18 mouse cellular contexts compared by ENCODE assay signal in genomic region chr11:110444576-110444975, GRCm38 (mm10). TPM values are rescaled to one million over a fixed set of nuclear protein-coding genes. Genes with fewer than 3 reads are reported as not detected.
A peak's percentile ranks its signal among the peaks of the same experiment; 100 is the strongest.
DNase-seq lines count a peak whose midpoint lies in the region; ATAC-seq lines count a peak whose summit lies in the region.
"Had no signal": no experiment of that assay in that cellular context is flagged by ENCODE, and none has a peak within 500 bp of the region (broad histone marks: within the 10 kb centered on the region; RNA-seq: fewer than 3 reads in every experiment).

No protein-coding gene starts in this region.

- H3K4me3 ChIP-seq in kidney, embryonic 16.5 days (ENCODE audit: low read length): no peak overlapping the region
- no peak overlapping the region for H3K4me3 ChIP-seq in stomach, embryonic 15.5 days (replicated peaks)
- H3K4me3 ChIP-seq in neural tube, embryonic 15.5 days (replicated peaks): no peak overlapping the region
- H3K4me3 ChIP-seq: forebrain, embryonic 15.5 days; heart, embryonic 15.5 days; hindbrain, embryonic 10.5 days; limb, embryonic 15.5 days; midbrain, embryonic 15.5 days; myocyte had no signal

- WGBS in kidney, embryonic 16.5 days: 73% methylated on average over 6 of the region's 6 CpGs
- 69% methylated on average over 6 of the region's 6 CpGs for WGBS in stomach, embryonic 15.5 days
- 70% methylated on average over 6 of the region's 6 CpGs for WGBS in neural tube, embryonic 15.5 days

- H3K27me3 ChIP-seq in kidney, embryonic 16.5 days (ENCODE audit: insufficient read depth, low read length): no peaks in the 10 kb centered on the region
- no peaks in the 10 kb centered on the region for H3K27me3 ChIP-seq in stomach, embryonic 15.5 days (replicated peaks)
- H3K27me3 ChIP-seq in neural tube, embryonic 15.5 days (replicated peaks): no peaks in the 10 kb centered on the region
- H3K27me3 ChIP-seq: forebrain, embryonic 15.5 days; heart, embryonic 15.5 days; limb, embryonic 15.5 days; midbrain, embryonic 15.5 days had no signal

- intact Hi-C loops in heart, postnatal 25 days (cut with DNase I): no loop called here

- DNase-seq in kidney, adult 11 months: peak; percentile 72
- DNase-seq in adipocyte (ENCODE audit: low spot score): peak; percentile 10
- DNase-seq in kidney, adult 9 months: peak; percentile 87
- DNase-seq in heart, postnatal 25 days (ENCODE audit: low spot score): no peak
- DNase-seq: embryo, embryonic 11 days; gastrocnemius, postnatal 36 days; lung, adult 2 months; right cerebral cortex, postnatal 4 days; thymus, postnatal 4 days had no signal

- H3K4me1 ChIP-seq in kidney, embryonic 16.5 days (ENCODE audit: insufficient read depth, low read length): peaks cover 22% of the 10 kb centered on the region
- H3K4me1 ChIP-seq in stomach, embryonic 15.5 days: peaks cover 16% of the 10 kb centered on the region
- H3K4me1 ChIP-seq in neural tube, embryonic 15.5 days: peaks cover 23% of the 10 kb centered on the region

- H3K27ac ChIP-seq in kidney, embryonic 16.5 days (ENCODE audit: low read length): no peak overlapping the region
- H3K27ac ChIP-seq in stomach, embryonic 15.5 days: no peak overlapping the region
- no peak overlapping the region for H3K27ac ChIP-seq in neural tube, embryonic 15.5 days (replicated peaks)
- H3K27ac ChIP-seq: forebrain, embryonic 15.5 days; heart, embryonic 15.5 days; hindbrain, embryonic 10.5 days; limb, embryonic 15.5 days; midbrain, embryonic 15.5 days had no signal

- H3K9ac ChIP-seq in kidney, embryonic 16.5 days (replicated peaks; ENCODE audit: low read length): no peak overlapping the region
- no peak overlapping the region for H3K9ac ChIP-seq in stomach, embryonic 15.5 days
- H3K9ac ChIP-seq in neural tube, embryonic 15.5 days (replicated peaks): no peak overlapping the region
- H3K9ac ChIP-seq: forebrain, embryonic 15.5 days; heart, embryonic 15.5 days; limb, embryonic 15.5 days; midbrain, embryonic 15.5 days had no signal

- H3K4me2 ChIP-seq in kidney, embryonic 16.5 days (replicated peaks; ENCODE audit: low read depth, low read length): no peak overlapping the region
- H3K4me2 ChIP-seq in stomach, embryonic 15.5 days: no peak overlapping the region
- no peak overlapping the region for H3K4me2 ChIP-seq in neural tube, embryonic 15.5 days
- H3K4me2 ChIP-seq: forebrain, embryonic 15.5 days; heart, embryonic 15.5 days; limb, embryonic 15.5 days; midbrain, embryonic 15.5 days had no signal

- peaks cover 3% of the 10 kb centered on the region; the same call in 1 of the 2 replicates for H3K36me3 ChIP-seq in kidney, embryonic 16.5 days (ENCODE audit: insufficient read depth, low read length)
- H3K36me3 ChIP-seq in stomach, embryonic 15.5 days: no peaks in the 10 kb centered on the region
- H3K36me3 ChIP-seq in neural tube, embryonic 15.5 days: no peaks in the 10 kb centered on the region
- H3K36me3 ChIP-seq: forebrain, embryonic 15.5 days; heart, embryonic 15.5 days; limb, embryonic 15.5 days; midbrain, embryonic 15.5 days had no signal

- no peak for ATAC-seq in kidney, embryonic 16.5 days (ENCODE audit: low FRiP score, low TSS enrichment)
- ATAC-seq in stomach, embryonic 15.5 days (ENCODE audit: insufficient read depth, low FRiP score, low read depth): peak; percentile 36; the same call in 1 of the 2 replicates
- ATAC-seq in neural tube, embryonic 15.5 days (ENCODE audit: low FRiP score): no peak
- ATAC-seq: forebrain, embryonic 15.5 days; midbrain, embryonic 15.5 days had no signal

- no peaks in the 10 kb centered on the region for H3K9me3 ChIP-seq in kidney, embryonic 16.5 days (ENCODE audit: low read length)
- no peaks in the 10 kb centered on the region for H3K9me3 ChIP-seq in stomach, embryonic 15.5 days
- H3K9me3 ChIP-seq in neural tube, embryonic 15.5 days (replicated peaks): no peaks in the 10 kb centered on the region
- H3K9me3 ChIP-seq: forebrain, embryonic 15.5 days; heart, embryonic 15.5 days; limb, embryonic 15.5 days; midbrain, embryonic 15.5 days had no signal

RNA-seq across cellular contexts. Expression of gene Map2k6, which starts 45.7 kb away (rescaled TPM):
- 23.2 and 23.8 TPM in 2 replicates for polyA plus RNA-seq in kidney, embryonic 16.5 days (2015; fragmentation: Nextera tagmentation; extraction: Ambion mirVana)
- polyA plus RNA-seq in stomach, embryonic 15.5 days (2015; fragmentation: Nextera tagmentation; extraction: Ambion mirVana): 17.0 and 18.9 TPM in 2 replicates
- 19.7 and 20.7 TPM in 2 replicates for polyA plus RNA-seq in neural tube, embryonic 15.5 days (2015; fragmentation: Nextera tagmentation; extraction: Ambion mirVana)
- 1 to 10 TPM; 5.8 to 6.7 TPM for total RNA-seq in heart, postnatal 25 days (2021)
